Mouse (Mus musculus): ENCODE results near the gene Apaf1.

DNA sequence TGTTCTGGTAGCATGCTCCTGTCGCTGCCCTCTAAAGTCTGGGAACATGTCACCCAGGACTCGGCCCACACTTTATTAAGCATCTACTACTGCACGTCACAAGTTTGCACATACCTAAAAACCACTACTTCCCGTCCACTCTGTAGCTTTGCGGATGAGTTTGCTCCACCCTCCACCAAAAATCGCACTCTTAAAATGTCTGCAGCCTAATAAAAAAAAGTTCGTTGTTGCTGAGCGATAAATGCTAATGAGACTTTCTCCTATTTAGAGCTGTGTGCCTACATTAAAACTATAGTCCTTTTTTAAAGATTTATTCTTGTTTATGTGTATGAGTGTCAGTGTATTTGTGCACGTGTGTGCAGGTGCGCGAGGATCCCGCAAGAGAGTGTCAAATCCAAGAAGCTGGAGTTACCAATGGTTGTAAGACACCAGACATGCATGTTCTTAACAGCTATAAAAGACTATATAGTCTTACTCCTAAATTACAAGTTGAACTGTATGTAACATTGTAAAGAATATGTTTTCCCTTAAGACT is 890 bp upstream of the Apaf1 start:
- TF ChIP-seq MAX (IDR thresholded peaks at IDR 0.05; ENCODE audit: low read length): no peak
- no peak for TF ChIP-seq CHD2 (IDR thresholded peaks at IDR 0.05; ENCODE audit: low read length)
- no peak for TF ChIP-seq CTCF (conservative IDR thresholded peaks at IDR 0.05 in 1 of 2, IDR thresholded peaks at IDR 0.05 in 1 of 2; ENCODE audit: low read depth in 2 of 2, low read length in 2 of 2)
- TF ChIP-seq E2F4 (IDR thresholded peaks at IDR 0.05; ENCODE audit: insufficient replicate concordance, low read depth, low read length): no peak
- no peak for TF ChIP-seq TCF12 (IDR thresholded peaks at IDR 0.05; ENCODE audit: low read depth, low read length)
- TF ChIP-seq USF2 (conservative IDR thresholded peaks at IDR 0.05; ENCODE audit: low read depth, low read length): no peak
- no peak for TF ChIP-seq HCFC1 (IDR thresholded peaks at IDR 0.05; ENCODE audit: low read depth, low read length)
- no peak for TF ChIP-seq ZNF384 (IDR thresholded peaks at IDR 0.05; ENCODE audit: low read depth, low read length)
- TF ChIP-seq POLR2A (IDR thresholded peaks at IDR 0.05; ENCODE audit: low read depth, low read length): no peak
- no peak for TF ChIP-seq TBP (conservative IDR thresholded peaks at IDR 0.05; ENCODE audit: low read depth, low read length)
- TF ChIP-seq ZKSCAN1 (IDR thresholded peaks at IDR 0.05; ENCODE audit: borderline replicate concordance, low read depth, low read length): no peak
- no peak for TF ChIP-seq EP300 (IDR thresholded peaks at IDR 0.05; ENCODE audit: low read length)
